Mouse (Mus musculus) forebrain, postnatal 0 days (tissue): ENCODE measurements around the gene Snapc4. TPM values are rescaled to one million over a fixed set of nuclear protein-coding genes. Genes with fewer than 3 reads are reported as not detected.

Experiments used
- ATAC-seq: fragments of 200-750 bp; cut with Nextera tagmentation; 2 replicates; pipeline ENCODE4 v1.8.0; 2017; ENCODE audit warnings: mild to moderate bottlenecking, moderate library complexity
- DNase-seq: peaks from one replicate; pipeline ENCODE4 v3.0.0-alpha.2; 2015
- H3K27ac ChIP-seq: fragments of 300-500 bp; sonication (generic); 2 replicates; pipeline ENCODE4 v1.5.1; 2014; ENCODE audit warnings: low read depth, mild to moderate bottlenecking, antibody characterized with exemption, low read length, moderate library complexity, mixed read lengths
- H3K27me3 ChIP-seq: fragments of 300-500 bp; sonication (generic); 2 replicates; pipeline ENCODE4 v1.6.1; 2014; ENCODE audit warnings: mild to moderate bottlenecking, low read length, mixed read lengths; ENCODE audit not compliant: insufficient read depth
- H3K36me3 ChIP-seq: fragments of 300-500 bp; sonication (generic); 2 replicates; pipeline ENCODE4 v1.6.1; 2014; ENCODE audit warnings: mild to moderate bottlenecking, moderate library complexity; ENCODE audit not compliant: insufficient read depth
- H3K4me1 ChIP-seq: fragments of 300-500 bp; sonication (generic); 2 replicates; pipeline ENCODE4 v1.6.1; 2014; ENCODE audit warnings: antibody characterized with exemption; ENCODE audit not compliant: insufficient read depth
- H3K4me2 ChIP-seq: fragments of 300-500 bp; sonication (generic); 2 replicates; pipeline ENCODE4 v1.6.1; 2014; ENCODE audit warnings: low read depth, mild to moderate bottlenecking, moderate library complexity
- H3K4me3 ChIP-seq: fragments of 300-500 bp; sonication (generic); 2 replicates; pipeline ENCODE4 v1.5.1; 2014; ENCODE audit warnings: low read depth, low read length, mixed read lengths
- H3K9ac ChIP-seq: fragments of 300-500 bp; sonication (generic); 2 replicates; pipeline ENCODE4 v1.6.1; 2014; ENCODE audit warnings: mild to moderate bottlenecking
- H3K9me3 ChIP-seq: fragments of 300-500 bp; sonication (generic); 2 replicates; pipeline ENCODE4 v1.6.1; 2016; ENCODE audit warnings: low read length
- CTCF ChIP-seq: sonication (generic); IDR thresholded peaks from 2 replicates; pipeline ENCODE4 v1.5.1; 2016; ENCODE audit warnings: antibody characterized with exemption, control low read depth, low read depth
- WGBS: fragments of 180-500 bp; shearing (Covaris S2); extraction: QIAGEN DNeasy Blood & Tissue Kit; methylation state at CpG from one replicate; pipeline ENCODE4 v1.1.7; 2014; 5-methylcytosine and 5-hydroxymethylcytosine counted together
- polyA plus RNA-seq: library from polyadenylated mRNA; unstranded; fragments of >200 nt; fragmentation: Nextera tagmentation; extraction: Ambion mirVana; gene quantifications from 2 replicates; pipeline ENCODE4 v1.2.1, GENCODE M21; 2015
- total RNA-seq: library from RNA; depleted of rRNA; stranded (reverse); fragments of >200 nt; gene quantifications from 2 replicates; pipeline ENCODE4 v1.2.3, GENCODE M21; 2014; rRNA removed

The Snapc4 gene
- total RNA-seq (56.7 and 58.6 TPM in 2 replicates), polyA plus RNA-seq (14.9 and 19.1 TPM in 2 replicates)

DNA sequence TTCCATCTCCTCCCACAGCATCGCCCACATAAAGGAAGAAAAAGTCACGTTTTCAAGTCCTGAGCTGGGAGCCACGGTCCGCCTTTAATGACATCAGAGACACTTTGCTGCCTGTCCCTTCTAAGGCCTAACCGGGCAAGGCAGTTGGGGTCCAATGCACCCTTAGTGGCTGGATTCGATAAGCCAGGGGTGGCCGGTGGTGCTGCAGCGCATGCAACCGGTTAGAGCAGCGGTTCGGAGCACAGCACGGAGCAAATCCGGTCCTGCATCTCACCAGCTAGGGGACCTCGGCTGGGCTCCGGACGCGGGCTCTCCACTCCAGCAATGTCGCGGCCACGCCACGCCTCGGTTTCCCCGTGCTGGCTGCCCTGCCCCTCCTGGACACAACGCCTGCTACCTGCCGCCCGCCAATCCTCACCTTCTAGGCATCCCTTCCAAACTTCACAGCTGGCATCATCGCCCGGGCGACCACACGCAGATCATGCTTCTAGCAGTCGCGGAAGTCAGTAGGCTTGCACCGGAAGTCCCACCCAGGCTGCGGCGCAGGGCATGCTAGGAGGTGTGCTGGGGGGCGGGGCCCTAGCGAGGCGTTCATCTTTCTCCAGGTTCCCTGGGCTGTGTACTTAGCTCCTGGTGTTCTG, at the start of gene Snapc4:
TSS of gene Snapc4 (minus strand) at position 523 of the 641 bp plus-strand sequence.
- no peaks in the 10 kb centered on the region for H3K27me3 ChIP-seq
- peak within 1 kb of the TSS; percentile 35; the same call in 1 of the 2 replicates for H3K27ac ChIP-seq
- ATAC-seq: peak; percentile 99
- no peaks in the 10 kb centered on the region for H3K9me3 ChIP-seq
- under 1% methylated on average over 38 of the region's 38 CpGs for WGBS
- 0 out of 2 replicates have a peak, but pooled peaks have one; percentile 3 for TF ChIP-seq CTCF
- peak within 1 kb of the TSS; percentile 54 for H3K4me3 ChIP-seq
- peak; percentile 85 for DNase-seq
- peak within 1 kb of the TSS; percentile 57 for H3K9ac ChIP-seq
- H3K4me2 ChIP-seq: peak within 1 kb of the TSS; percentile 72
- H3K36me3 ChIP-seq: peaks cover 59% of the 10 kb centered on the region
- 0 out of 2 replicates have a peak, but pooled peaks cover 5% of the 10 kb centered on the region for H3K4me1 ChIP-seq

DNA sequence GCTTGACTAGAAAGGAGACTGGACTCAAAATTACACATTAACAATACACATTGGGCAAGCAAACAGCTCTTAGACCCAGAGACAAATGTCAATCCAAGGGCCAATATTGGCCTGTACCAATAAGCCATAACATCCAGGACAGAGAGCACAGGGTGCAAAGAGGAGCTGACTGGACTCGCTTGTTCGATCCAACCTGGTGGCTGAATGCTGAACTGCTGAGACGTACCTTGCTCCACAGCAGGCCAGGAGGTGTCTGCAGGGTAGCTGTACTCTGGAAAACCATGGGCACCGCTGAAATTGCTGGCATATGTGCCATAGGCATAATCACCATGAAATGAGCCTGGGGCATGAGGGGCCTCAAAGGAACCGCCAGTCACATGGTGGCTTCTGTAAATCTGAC, 49.4 kb upstream of the Snapc4 start:
- DNase-seq (no peak), ATAC-seq (no peak)
- Histone ChIP-seq H3K36me3 (peaks cover 89% of the 10 kb centered on the region), H3K9ac (no peak overlapping the region), H3K4me1 (no peaks in the 10 kb centered on the region), H3K4me2 (no peak overlapping the region), H3K9me3 (no peaks in the 10 kb centered on the region), H3K27me3 (no peaks in the 10 kb centered on the region), H3K4me3 (no peak overlapping the region), H3K27ac (no peak overlapping the region)
- WGBS: 95% methylated on average over 5 of the region's 5 CpGs
- no peak for TF ChIP-seq CTCF

DNA sequence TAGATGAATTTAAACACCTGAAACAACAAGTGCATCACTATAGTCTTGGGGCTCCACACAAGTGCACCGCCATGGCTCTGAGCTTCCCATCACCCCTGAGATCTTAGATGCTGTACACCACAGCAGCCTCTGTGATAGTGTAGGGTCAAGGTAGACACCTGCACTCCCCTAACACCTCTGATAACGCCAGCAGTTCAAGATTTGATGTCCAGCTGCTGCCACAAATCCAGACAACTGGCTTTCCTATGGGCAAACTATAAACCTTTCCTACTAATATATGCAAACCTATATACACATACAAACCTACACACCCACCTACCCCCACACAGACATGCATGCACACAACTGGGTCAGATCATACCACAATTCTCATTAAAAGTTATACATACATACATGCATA, 44.1 kb upstream of the Snapc4 start:
- DNase-seq: no peak
- Histone ChIP-seq H3K36me3 (peaks cover 97% of the 10 kb centered on the region), H3K27me3 (no peaks in the 10 kb centered on the region), H3K4me1 (no peaks in the 10 kb centered on the region), H3K9me3 (no peaks in the 10 kb centered on the region), H3K4me2 (no peak overlapping the region), H3K9ac (no peak overlapping the region), H3K27ac (no peak overlapping the region), H3K4me3 (no peak overlapping the region)
- TF ChIP-seq CTCF: no peak
- no peak for ATAC-seq
- WGBS: 98% methylated on average over 2 of the region's 2 CpGs

DNA sequence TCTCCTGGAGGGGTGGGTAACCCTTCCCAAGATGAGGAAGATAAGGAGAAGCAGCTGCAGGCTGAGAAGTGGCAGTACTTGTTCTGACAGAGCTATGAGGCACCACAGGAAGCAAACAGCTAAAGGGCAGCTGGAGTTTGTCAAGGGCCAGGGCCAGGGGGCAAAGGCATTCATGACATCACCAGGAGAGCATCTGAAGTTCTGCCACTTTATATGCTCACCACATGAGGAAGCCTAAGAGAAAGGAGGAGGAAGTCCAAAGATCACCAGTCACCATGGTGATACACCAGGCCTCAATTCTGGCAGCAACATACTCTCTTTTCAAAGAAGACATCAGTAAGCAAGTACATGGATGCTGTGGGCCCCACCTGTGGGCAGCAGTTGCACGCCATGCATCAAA, 42.6 kb upstream of the Snapc4 start:
- ATAC-seq: no peak
- WGBS: 81% methylated on average over 1 of the region's 1 CpGs
- Histone ChIP-seq H3K4me2 (no peak overlapping the region), H3K9ac (no peak overlapping the region), H3K27me3 (no peaks in the 10 kb centered on the region), H3K9me3 (no peaks in the 10 kb centered on the region), H3K4me3 (no peak overlapping the region), H3K36me3 (peaks cover 95% of the 10 kb centered on the region), H3K27ac (no peak overlapping the region), H3K4me1 (no peaks in the 10 kb centered on the region)
- TF ChIP-seq CTCF: no peak
- no peak for DNase-seq

DNA sequence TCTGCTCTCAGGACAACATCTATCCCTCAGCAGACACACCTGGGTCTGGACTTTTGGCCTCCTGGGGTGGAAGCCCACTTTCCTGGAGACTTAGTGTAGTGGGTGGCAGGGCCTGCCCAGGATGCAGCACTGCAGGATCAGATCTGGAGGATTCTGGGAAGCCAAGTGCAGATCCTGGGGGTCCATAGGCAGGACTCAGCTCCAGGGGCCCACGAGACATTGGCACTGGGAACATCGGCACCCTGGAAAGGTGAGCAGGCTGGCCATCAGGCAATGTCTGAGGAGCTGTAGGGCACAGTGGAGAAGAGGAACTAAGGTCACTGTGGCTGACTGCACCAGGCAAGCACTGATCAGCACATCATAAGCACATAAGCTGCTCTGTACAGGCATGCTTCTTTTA, 41.5 kb upstream of the Snapc4 start:
- no peak for TF ChIP-seq CTCF
- DNase-seq: no peak
- no peak overlapping the region for H3K4me2 ChIP-seq
- H3K9me3 ChIP-seq: no peaks in the 10 kb centered on the region
- 93% methylated on average over 2 of the region's 2 CpGs for WGBS
- no peaks in the 10 kb centered on the region for H3K27me3 ChIP-seq
- no peak for ATAC-seq
- no peak overlapping the region for H3K4me3 ChIP-seq
- peaks cover 96% of the 10 kb centered on the region for H3K36me3 ChIP-seq
- H3K27ac ChIP-seq: no peak overlapping the region
- H3K9ac ChIP-seq: no peak overlapping the region
- H3K4me1 ChIP-seq: no peaks in the 10 kb centered on the region

DNA sequence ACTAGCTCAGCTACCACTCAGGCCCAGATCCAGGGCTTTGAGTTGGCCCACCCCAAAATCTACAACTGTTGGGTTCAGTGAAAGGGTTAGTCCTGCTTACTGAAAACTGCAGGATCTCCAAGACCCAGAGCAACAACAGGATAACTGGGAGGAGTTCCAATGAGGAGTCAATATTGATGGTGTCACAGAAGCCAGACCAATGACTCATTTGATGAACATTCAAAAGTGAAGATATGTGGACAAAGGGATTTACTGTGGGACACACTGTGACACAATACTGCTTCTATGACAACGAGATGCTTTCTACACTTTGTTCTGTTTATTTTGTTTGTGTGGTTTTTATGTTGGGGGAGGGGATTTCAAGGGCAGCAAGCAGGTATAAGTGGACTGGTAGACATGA, 37.7 kb upstream of the Snapc4 start:
- Histone ChIP-seq H3K36me3 (peaks cover 95% of the 10 kb centered on the region), H3K27me3 (no peaks in the 10 kb centered on the region), H3K4me3 (no peak overlapping the region), H3K4me1 (no peaks in the 10 kb centered on the region), H3K4me2 (no peak overlapping the region), H3K9me3 (no peaks in the 10 kb centered on the region), H3K9ac (no peak overlapping the region), H3K27ac (no peak overlapping the region)
- no peak for ATAC-seq
- DNase-seq: no peak
- TF ChIP-seq CTCF: no peak
- 88% methylated on average over 1 of the region's 1 CpGs for WGBS

DNA sequence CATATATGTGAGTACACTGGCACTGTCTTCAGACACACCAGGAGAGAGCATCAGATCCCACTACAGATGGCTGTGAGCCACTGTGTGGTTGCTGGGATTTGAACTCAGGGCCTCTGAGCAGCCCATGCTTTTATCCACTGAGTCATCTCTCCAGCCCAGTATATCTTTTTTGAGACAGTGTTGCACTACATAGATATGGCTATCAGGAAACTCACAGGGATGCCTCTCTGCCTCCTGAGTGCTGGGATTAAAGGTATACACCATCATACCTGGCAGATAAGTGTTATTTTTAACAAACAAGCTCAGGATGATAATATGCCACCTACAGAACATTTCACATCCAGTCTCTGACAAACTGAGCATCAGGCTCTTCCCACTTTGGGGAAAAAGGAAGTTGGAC, 36.6 kb upstream of the Snapc4 start:
- no peak overlapping the region for H3K9ac ChIP-seq
- H3K9me3 ChIP-seq: no peaks in the 10 kb centered on the region
- no peak overlapping the region for H3K4me3 ChIP-seq
- no peak overlapping the region for H3K27ac ChIP-seq
- DNase-seq (no peak), ATAC-seq (no peak)
- H3K36me3 ChIP-seq: peaks cover 94% of the 10 kb centered on the region
- H3K27me3 ChIP-seq: no peaks in the 10 kb centered on the region
- no peaks in the 10 kb centered on the region for H3K4me1 ChIP-seq
- no peak for TF ChIP-seq CTCF
- no peak overlapping the region for H3K4me2 ChIP-seq
